Mouse (Mus musculus): ENCODE measurements around the gene Zc3h12d.

Zc3h12d gene

DNA sequence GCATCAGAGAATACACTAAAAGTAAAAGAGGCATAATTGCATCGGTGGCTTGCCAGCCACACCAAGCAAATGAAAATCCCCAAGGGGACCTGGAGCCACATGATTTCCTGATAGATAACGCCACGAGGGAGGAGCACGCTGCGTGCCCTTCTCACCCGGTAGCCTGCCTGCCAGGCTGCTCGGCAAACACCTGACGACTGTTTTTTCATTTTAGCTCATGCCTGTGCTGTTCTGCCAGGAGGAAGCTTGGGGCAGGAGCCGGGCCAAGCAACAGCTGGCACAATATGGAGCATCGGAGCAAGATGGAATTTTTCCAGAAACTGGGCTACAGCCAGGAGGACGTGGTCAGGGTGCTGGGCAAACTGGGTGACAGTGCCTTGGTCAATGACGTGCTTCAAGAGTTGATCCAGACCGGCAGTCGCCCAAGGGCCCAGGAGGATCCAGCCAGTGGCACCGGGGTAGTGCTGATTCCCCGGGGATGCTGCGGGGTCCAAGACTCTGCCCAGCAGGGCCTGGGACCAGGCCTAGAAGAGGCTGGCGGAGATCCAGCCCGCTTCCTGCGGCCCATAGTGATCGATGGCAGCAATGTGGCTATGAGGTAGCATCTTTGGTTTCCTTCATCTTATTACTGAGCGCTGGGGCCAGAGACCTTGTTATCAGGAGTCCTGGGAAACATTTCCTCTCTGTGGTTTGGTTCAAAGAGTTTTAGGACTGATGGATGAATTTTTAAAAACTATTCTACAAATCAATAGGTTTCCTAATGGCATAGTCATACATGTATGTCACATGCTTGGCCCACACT, 7.5 kb downstream of the Zc3h12d start:
- DNase-seq: no peak

DNA sequence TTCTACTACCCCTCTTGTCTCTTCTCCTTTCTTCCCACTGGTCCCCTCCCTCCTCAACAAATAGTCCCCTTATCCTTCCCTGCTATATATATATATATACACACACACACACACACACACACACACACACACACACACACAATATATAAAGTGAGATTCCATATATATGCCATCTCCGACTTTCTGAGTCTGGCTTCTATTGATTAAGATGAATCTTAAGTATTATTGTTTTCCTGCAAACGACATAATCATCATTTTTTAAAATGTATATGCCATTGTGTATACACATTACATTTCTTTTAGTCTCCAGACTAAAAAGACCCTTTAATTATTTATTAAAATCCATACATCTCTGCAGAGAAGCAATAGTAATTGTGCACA, 8.1 kb downstream of the Zc3h12d start:
- DNase-seq: no peak

DNA sequence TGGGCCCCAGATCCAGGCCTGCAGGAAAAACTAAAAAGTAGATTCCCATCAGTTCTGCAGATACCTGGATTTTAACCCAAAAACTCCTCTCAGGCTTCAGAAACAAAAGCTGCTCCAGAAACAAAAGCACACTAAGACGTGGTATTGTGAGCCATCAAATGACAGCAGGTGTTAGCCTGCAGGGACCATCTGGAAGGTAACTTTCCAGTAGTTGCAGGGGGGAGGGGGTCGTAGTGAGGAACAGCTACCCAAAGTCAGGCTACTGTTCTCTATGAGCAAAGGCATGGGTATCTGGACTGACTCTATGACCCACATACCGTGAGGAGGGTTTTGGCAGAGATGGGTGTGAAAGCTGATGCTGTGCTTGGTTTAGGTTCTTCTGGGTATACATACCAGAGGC, 8.5 kb downstream of the Zc3h12d start:
- no peak for DNase-seq

DNA sequence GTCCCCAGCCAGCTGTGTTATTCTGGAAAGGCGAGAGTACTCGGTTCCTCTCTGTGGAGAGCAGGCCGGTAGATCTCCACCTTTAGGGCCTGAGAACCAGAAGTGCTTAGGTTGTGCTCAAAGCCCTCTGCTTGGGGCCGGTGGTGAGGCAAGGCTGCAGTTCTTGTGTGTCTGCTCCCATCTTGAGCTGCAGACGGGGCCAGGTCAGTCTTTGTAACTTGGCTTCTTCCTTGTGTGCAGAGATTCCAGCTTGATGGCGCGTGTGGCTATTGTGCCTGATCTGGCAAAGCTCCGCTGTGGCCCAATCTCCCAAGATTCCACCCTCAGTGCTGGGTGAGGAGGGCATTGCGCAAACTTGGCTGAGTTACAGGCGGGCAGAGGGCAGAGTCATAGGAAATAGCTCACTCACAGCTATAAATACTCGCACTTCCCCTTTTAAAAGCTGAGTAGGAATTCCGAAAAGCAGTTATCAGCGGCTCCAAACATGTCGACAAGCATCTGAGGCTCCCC, 9.4 kb downstream of the Zc3h12d start:
- DNase-seq: peak; percentile 21

DNA sequence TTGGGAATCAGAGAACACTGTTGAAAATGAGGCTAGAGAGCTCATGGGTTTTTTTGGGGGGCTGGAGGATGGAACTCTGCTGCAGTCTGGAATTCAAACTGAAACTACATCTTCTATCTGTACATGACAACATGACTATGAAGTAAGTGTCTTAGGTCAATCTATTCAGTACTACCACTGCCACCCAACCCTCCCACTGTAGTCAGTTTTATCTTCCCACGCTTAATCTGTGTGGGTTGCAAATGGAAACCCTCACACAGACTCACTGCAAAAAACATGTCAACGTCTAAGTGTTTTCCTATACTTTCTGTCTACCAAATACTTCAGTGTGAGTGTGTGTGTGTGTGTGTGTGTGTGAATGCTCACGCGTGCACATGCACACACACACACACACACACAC, 10.9 kb downstream of the Zc3h12d start:
- no peak for DNase-seq

DNA sequence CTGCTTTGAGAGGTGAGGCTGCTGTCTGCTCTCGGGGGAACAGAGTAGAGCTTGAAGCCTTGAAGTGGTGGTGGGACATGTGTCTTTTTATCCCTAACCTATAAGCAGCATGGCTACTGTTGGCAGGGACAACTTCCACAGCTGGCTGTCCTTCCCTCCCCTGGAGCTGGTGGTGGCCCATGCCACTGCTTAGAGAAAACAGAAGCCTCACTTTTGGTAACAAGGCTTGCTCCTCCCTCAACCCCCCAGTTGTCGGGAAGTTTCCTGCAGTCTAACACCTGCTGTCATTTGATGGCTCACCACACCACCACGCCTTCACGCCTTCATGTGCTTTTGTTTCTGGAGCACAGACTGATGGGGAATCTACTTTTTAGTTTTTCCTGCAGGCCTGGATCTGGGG, 11.9 kb downstream of the Zc3h12d start:
- DNase-seq: no peak

DNA sequence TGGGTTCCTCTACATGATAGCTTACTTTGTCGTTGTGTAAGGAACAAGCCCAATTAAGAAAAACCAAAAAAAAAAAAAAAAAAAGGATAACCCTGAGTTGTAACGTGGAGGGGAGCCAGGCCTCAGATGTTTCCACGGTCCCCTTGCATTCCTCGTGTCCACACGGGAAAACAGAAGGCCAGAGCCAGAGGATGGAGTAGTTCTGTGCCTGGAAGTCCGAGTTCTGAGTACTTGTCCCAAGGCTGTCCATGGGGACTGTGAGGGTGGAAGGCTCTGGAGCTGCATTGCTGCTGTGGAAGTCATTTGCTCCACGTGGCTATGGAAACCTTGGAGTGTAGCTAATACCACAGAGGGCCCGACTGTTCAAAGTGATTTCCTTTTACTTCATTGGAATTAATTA, 12.9 kb downstream of the Zc3h12d start:
- DNase-seq: no peak

DNA sequence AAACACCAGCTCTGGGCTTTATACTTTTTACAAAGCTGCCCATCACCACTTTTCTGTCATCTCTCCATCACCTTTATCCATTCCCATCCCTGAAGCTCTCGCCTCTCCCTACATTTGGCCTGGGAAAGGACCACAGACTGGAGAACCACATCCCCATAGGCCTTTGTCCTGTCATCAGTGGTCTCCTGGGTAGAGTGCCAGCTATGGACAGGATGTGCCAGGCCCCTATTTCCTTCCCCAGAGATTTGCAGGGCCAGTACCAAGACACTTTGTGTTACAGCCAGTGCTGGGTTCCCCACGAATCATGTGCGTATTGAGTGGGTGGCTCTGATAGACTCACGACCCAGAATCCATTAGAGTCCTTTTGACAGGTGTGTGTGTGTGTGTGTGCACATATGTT, 13.7 kb downstream of the Zc3h12d start:
- DNase-seq: no peak

DNA sequence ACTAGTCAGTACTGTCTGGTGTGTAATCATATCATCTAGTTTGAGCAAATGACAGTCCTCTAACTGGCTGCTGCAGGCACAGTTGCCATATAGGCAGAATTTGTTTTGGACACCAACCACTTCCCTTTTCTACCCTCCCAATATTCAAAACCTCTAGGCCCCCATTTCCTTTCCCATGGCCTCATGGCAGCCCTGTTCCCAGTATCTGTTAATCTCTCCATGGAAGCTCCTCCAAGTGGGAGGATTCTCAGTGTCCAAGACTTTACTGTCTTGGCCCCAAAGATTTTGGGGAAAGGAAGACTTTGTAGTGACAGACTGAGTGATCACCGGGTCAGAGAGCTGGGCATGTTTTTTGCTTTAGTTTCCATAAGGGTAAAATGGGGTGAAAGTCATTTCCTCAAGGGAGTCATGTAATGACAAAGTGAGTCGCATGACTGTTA, 14.9 kb downstream of the Zc3h12d start:
- DNase-seq: no peak

DNA sequence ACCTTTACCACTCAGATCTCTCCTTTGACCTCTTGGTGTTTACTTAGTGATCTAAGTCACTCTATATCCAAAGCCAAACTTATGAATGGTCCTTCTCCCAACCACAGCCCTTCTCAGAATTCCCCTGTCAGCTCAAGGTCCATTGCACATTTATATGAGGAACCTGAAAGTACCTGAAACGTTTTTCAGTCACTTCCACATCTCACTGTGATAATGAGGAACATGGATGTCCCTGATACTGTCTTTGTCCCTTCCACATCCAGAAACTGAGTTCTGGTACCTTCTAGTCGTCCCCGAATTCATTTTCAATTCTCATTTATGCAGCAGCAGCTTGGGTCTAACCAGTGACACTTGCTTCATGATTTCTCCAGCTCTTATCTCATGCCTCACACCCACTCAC, 19.6 kb downstream of the Zc3h12d start:
- DNase-seq: no peak

DNA sequence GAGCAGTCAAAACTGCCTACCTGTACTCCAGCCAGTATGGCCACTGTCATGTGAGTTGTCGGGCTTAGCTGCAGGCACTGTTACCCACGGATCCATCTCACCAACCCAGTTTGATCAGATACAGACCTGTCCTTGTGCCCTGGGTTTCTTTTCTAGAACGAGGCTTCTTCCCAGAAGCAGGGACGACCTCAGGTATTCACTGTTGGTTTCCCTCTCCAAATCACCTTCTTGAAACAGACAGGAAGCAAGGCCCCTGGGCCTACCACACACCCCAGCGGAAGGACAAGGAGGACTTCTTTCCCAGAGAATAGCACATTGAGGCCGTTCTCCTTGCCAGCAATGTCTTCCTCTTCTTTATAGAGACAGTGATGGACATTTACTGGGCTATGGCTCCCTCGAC, 28.2 kb downstream of the Zc3h12d start:
- DNase-seq: no peak

DNA sequence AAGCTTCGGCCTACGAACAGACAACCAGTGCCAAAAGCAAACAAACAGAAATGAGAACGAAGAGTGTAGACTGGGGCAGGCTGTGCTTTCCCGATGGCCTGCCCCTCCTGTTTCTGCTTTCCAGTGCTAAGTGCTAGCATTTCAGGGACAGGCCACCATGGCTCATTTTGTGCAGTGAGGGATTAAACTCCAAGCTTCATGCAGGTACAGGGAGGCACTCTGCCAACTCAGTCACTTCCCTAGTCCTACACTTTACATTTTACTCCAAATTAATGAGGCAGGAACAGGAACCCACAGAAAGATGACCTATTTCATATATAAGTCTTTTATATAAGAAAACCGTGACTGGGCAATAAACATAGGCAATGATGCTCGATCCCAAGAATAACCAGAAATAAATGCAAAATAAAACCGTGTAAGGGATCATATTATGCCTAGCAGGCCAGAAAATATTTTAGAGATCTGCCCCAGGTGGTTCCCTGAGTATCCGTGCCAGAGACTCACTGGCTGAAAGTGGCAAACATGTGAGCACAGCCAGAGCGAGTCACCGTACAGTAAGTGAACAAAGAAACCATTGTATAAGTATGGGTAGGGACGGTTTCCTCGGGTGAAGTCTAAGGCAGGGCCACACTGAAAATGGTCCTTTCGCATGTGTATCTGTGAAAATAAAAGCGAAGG, 29.1 kb downstream of the Zc3h12d start:
- DNase-seq: no peak

DNA sequence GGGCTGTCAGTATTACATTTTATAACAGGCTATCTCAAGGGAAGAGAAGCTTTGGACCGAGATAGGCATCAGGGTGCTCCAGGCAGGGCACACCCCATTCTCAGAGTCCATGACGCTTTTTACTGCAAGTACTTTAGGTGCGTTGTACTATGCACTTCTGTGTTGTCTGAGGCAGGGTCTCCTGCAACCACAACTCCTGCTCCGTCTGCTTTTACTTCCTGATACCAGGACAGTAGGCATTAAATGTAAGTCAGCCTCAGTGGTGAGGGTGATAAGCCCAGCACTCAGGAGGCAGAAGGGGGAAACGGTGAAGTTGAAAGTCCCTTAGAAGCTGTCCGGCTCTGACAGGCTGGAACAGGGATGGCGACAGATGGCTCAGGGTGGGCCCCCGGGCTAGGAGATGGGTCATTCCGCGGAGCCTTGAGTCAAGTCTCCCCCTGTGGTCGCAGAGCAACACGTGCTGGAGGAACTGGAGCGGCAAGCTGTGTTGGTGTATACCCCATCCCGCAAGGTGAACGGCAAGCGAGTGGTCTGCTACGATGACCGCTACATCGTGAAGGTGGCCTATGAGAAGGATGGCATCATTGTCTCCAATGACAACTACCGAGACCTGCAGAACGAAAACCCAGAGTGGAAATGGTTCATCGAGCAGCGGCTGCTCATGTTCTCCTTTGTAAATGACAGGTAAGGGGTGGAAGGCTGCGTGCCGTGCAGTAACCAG, 29.8 kb downstream of the Zc3h12d start:
- no peak for DNase-seq

DNA sequence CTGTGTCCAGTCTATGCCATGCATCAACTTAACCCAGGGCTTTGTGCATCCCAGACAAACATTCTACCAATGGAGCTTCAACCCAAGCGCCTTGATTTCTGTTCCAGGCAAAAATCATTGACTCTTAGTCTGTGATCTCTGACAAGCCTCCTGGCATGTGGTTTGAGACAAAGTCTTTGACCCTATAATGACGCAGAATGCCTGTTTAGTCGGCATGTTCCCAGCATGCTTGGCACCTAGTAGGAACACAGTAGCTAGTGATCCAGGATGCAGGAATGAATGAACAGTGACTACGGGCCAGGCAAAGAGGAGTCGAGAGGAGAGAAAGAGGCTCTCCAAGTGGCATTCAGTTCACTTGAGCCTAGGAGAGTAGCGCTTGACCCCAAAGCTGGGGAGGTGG, 31.1 kb downstream of the Zc3h12d start:
- no peak for DNase-seq

DNA sequence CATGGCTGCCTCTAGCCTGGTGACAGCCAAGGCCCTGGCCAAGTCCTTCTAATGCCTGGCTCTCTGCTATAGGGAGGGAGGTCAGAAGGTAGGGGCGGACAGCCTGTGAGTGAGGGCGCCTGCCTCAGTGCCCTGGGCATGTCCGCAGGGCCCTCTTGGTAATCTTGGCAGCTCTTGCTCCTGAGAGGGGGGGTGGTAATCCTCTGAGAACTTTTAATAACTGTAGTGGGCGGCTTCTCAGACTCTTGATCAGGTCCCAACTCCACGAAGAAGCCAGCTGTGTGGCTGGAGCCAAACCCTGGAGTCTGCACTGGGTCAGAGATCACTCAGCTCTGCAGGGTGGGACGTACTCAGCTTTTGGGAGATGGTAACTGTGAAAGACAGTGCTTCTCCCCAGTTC, 31.9 kb downstream of the Zc3h12d start:
- DNase-seq: no peak

DNA sequence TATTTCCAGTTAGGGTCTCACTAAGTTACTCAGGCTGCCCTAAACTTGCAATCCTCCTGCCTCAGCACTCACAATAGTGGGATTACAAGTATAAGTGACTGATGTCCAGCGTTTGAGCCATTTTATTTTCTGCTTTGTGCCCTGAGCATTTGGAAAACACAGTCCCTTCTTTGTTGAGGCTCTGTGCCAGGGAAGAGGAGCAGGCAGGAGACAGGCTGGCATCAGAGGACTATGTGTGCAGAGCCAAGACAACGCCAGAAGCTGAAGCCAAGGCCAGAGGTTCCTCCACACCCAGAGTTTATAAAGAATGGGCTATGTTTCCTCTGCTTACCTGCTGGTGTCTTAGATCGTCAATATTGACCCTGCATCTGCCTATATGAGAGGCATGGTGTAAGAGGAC, 32.5 kb downstream of the Zc3h12d start:
- DNase-seq: no peak

DNA sequence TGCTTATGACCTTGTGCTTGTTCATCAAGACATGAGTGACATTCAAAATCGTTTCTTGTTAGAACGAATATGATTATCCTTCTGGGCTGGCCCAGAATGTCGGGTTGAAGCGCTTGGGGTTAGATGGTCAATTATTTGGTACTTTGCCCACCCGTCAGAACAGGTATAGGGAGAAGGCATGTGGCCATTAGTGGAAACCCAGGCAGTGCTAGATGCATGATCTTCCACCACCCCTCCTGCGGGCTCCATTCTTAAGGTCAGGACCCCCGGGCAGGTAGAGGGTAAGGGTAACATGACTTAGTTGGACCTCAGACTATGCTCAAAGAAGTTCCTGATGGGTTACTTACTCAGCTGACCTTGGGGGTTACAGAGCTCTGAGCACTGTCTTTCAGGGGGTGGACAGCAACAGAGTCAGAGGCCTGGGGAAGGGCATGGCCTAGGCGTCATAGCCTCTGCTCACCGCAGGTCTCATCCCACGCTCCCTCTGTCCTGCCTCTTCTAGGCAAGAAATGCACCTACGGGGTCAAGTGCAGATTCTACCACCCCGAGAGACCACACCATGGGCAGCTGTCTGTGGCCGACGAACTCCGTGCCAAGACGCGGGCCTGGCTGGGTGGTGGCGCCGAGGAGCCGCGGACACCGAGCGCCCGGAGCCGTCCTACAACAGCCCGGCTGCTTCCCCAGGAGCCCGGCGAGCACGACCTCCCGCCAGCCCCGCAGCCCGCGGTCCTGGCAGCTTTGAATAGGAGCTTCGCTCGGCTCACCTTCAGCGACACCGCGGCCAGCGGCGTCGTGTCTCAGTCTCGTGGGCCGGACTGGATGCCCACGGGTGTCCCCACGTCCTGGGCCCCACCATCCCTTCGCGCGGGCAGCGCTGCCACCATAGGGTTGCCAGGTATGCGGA, 34.7 kb downstream of the Zc3h12d start:
- peak; percentile 41 for DNase-seq

DNA sequence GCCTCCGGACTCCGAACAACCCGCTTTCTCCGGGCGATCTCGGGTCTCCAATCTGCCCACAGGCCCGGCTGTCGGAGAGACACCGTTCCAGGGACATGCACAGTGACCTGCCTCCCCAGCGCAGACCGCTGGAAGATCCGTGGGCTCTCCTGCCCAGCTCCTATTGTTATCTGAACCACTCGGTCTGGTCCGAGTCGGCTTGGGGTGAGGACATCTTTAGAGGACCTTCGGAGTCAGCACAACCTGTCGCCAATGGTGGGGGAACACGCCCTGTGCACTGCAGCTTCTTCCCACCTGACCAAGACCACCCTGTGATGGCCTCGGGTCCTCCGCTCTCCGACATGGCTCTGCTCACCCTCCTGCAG, 35.4 kb downstream of the Zc3h12d start:
- DNase-seq: no peak

DNA sequence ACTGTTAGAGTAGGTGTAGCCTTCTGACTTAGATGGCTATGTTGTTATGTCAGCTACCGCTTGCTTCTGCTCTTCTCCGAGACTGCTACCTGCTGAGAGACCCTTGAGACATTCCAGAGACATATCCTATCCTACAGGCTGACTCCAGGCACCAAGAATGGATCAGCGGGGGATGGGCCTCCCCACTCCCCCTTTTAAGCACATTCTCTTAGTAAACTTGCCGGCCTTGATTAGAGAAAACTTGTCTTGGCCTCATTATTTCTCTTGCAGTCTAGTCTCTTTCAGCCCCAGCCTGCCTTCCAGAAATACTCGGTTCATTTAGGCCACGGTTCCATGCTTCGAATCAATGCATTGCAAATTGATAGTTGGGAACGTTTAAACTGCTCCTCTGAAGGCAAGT, 37.5 kb downstream of the Zc3h12d start:
- DNase-seq: no peak

DNA sequence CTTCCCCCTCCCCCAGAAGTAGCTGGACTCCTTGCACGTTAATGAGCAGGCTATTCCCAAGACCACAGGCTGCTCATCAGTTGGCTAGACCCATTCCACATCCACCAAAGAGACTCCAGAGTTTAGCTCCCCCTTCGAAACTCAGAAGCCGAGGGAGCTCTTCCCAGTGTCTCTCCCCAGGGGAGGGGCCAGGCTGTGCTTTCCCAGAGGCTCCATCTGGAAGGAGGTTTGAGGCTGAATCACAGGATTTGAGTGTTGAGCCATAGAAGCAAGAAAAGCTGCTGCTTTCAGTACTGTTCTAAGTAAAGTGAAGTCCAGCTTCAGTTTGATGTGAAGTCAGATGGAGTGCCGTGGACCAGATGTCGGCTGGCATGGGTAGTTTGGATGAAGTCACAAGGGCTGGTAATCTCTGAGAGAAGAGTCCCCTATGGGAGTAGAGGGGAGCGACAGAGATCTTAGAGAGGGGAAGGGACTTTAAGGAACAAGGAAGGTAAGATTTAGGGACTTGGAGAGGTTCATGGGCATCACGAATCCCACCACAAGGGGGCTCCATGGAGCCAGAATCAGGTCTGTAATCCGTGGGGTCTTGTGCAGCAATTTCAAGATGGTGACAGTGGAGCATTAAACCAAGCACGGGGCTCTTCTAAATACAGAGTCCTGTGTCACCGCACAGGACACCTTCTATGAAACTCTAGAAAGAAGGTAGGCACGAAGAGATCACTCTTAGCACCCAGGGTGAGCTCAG, 38.5 kb downstream of the Zc3h12d start:
- DNase-seq: peak; percentile 35

DNA sequence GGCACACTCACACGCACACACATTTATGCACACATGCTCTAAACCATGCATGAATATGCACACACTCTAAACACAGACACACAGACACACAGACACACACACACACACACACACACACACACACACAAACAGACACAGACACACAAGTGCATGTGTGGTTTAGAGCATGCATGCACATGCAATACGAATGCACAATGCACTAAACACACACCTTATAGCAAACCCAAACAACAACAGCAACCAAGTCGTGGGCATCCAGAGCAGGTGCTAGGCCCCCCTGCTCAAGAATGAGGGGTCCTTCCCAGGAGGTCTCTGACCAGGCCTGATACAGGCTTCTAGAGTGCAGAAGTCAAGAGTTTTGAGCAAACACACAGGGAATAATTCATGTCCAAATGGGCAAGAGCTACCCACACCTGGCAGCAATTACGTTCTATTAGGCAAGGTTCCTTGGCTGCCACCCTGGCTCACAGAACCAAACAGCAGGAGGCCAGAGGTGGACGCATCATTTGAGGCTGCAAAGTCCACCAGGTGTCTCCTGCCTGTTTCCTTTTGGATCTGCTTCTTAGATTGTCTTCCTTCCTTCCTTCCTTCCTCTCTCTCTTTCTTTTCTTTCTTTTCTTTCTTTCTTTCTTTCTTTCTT, 39.2 kb downstream of the Zc3h12d start:
- no peak for DNase-seq

DNA sequence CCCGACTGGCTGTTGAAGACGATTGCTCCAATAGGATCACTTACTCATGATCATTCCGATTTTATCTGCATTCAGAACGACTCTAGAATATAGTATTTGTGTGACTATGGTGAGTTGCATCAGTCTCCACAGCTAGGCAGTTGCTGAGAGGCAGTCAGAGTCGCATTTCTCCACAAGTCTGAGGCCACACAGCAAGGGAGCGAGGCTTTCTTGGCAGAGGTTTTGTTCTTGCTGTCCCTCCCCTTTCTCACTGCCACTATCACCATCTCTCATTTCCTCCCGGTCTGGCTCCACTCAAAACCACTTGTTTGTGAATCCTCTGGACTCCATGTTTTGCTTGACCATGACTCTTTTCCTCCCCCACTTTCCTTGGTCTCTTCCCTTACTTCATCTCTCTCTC, 41.9 kb downstream of the Zc3h12d start:
- DNase-seq: no peak
